Mouse (Mus musculus): ENCODE measurements at regions not wholly inside any gene's neighbourhood (a gene's known extent, or its start where the extent isn't known, plus 50 kb on each side); places are given as distances from the start of the nearest gene placed in this dataset.

DNA sequence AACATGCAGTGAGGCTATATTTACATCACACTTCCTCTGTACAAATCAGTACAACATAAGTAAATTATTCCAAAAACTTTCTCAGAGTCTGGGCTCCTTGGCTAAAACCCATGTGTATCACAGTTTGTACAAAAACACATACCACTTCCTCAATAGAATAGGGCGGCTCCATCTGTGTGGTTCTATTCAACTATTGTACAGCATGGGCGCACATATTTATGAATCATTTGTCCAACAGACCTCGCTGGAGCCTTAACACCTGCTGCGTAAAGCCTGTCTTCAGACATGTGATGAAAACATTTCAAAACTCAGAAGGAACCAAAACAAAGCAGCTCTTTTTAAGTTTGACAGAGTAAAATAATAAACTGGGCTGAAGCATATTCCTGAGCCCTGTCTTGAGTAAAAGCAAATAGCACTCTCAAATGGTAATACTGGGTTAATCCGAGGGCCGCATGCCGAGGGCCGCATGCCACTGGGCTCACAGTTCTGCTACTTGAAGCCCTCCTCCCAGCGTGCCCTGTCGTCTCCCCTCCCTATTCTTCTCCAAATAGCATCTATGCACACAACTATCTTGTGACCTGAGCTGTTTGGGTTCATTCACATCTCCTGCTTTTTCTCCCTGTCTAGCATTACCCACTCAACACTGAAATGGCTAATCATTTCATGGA lies 543.1 kb downstream of the Efna5 start:
- TF ChIP-seq GATA4 (IDR thresholded peaks at IDR 0.05; ENCODE audit: insufficient replicate concordance, low read length): no peak

DNA sequence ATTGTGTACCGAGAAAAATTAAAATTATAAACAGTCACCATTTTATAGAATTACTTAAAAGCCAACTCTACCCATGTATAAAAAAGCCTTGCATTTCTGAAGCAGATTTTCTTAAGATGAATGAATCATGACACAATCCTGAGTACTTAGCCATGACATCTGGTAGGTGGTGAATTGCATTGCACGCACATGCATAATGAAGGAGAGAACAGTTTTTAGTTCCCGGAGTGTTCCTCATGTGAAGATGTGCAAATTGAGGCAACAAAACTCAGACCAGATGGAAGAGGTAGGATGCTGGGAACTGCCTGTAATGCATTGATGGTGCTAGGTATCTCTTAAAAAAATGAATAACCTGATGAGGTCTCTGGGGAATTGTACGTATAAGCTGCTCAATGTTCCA lies 550.9 kb downstream of the Efna5 start:
- no peak for TF ChIP-seq GATA4 (IDR thresholded peaks at IDR 0.05; ENCODE audit: insufficient replicate concordance, low read length)

DNA sequence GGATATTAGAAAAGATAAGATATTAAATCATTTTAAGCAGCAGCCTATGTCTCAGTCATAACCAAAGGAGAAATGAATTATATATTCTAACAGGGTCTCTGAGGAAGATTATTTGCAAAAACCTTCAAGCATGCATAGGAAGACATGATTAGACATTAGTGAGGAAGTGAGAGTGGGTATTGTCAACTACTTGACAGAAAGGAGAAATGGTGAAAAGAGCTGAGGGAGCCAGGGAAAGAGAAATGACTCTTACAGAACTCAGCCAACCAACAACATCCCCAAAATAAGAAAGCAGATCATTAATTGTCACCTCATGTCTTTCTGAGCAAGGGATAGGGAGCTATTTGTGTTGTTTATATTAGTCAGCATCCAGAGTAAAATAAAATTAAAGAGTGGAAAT lies 554.3 kb downstream of the Efna5 start:
- no peak for TF ChIP-seq GATA4 (IDR thresholded peaks at IDR 0.05; ENCODE audit: insufficient replicate concordance, low read length)

- TF ChIP-seq GATA4 (IDR thresholded peaks at IDR 0.05; ENCODE audit: insufficient replicate concordance, low read length): no peak
Observed at GRCm38 (mm10) chr17:62319033-62319432, 562.1 kb downstream of the Efna5 start.

GRCm38 (mm10) chr17:62310059-62310458 lies 571.1 kb downstream of the Efna5 start:
- TF ChIP-seq GATA4 (IDR thresholded peaks at IDR 0.05; ENCODE audit: insufficient replicate concordance, low read length): no peak

GRCm38 (mm10) chr17:62307111-62307510 lies 574.0 kb downstream of the Efna5 start:
- TF ChIP-seq GATA4 (IDR thresholded peaks at IDR 0.05; ENCODE audit: insufficient replicate concordance, low read length): no peak

DNA sequence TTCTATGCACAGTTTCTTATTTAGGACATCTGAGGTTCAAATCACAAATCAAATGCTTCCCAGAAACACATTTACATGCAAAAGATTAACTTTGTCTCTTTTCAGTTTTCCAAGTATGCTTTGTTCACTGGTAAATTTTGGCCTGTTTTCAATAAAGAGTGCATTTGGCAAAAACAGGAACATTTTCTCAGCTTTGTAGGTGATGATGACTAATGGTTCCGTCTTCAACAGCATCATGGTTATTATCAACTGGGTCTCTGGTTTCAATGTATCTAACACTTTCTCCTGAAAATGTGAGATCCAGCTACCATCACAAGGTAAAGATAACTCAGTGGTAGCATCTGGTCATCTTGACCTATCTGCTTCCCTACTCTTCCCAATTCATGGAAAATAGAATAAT lies 574.6 kb downstream of the Efna5 start:
- TF ChIP-seq GATA4 (IDR thresholded peaks at IDR 0.05; ENCODE audit: insufficient replicate concordance, low read length): no peak

DNA sequence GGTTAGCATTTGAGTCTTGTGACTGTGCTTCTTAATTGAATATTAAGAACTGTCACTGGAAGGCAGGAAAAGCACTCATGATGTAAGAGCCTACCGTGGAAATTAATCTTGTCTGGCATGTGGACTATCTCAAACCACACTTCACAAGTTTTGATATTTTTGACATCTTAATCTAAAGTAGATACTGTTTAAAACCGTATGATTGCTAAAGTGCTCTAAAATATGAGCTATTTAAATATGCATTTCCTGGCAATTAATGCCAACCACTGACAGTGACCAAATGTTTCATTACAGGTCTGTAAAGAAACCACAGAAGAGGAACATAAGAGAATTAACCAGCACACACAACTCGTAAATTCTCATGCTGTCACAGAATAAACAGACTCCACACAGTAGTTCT lies 576.0 kb downstream of the Efna5 start:
- no peak for TF ChIP-seq GATA4 (IDR thresholded peaks at IDR 0.05; ENCODE audit: insufficient replicate concordance, low read length)

GRCm38 (mm10) chr17:62304073-62304472 lies 577.0 kb downstream of the Efna5 start:
- TF ChIP-seq GATA4 (IDR thresholded peaks at IDR 0.05; ENCODE audit: insufficient replicate concordance, low read length): no peak

- TF ChIP-seq GATA4 (IDR thresholded peaks at IDR 0.05; ENCODE audit: insufficient replicate concordance, low read length): no peak
Observed at GRCm38 (mm10) chr17:62299875-62300274, 581.2 kb downstream of the Efna5 start.

DNA sequence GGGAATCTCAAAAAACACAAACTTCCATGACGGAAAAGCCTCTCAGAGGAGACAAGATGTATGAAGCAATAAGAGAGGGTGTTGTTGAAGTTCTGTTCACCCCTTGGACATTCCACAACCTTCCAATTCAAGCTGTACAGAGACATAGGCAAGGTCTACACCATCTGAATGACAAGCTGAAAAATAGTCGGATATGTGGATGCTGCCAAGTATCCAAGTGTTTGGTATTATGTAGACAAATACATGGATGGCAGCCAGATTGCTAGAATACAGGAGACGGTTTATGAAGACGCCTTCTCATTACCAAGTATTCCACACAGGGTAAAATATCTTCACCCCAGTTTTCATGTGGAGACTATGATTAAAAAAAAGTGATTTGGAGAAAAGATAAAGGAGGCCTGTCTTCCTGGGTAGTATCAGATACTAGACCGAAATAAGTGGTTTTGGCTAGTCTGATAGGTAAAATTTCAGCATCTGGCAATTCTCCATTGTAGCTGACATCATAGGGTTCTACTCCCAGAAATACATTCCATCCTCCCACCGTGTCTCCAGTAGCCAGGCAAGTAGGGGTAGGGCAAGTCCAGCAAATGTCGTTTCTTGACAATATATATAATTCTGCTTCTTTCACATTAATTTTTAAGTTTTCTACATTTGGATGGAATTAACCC lies 583.6 kb downstream of the Efna5 start:
- no peak for TF ChIP-seq GATA4 (IDR thresholded peaks at IDR 0.05; ENCODE audit: insufficient replicate concordance, low read length)

DNA sequence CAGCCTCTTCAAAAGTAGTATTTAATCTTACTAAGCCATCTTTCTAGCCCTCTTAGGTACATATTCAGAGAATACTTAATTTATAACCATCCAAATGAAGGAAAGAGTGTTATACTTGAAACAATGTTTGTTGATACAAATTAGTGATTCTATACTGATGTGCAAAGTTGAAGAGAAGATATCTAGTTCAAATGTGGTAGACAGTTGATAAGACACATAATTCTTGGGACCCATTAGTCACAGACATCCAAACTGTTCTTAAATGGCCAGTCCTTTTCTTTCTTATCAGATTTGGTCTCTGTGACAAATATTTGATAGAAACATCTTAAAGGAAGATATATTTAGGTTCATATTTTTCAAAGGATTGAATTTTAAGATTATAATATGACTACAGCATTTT lies 585.7 kb downstream of the Efna5 start:
- TF ChIP-seq GATA4 (IDR thresholded peaks at IDR 0.05; ENCODE audit: insufficient replicate concordance, low read length): no peak

- TF ChIP-seq GATA4 (IDR thresholded peaks at IDR 0.05; ENCODE audit: insufficient replicate concordance, low read length): no peak
Observed at GRCm38 (mm10) chr17:62292703-62293102, 588.4 kb downstream of the Efna5 start.

GRCm38 (mm10) chr17:62287666-62288065 lies 593.5 kb downstream of the Efna5 start:
- TF ChIP-seq GATA4 (IDR thresholded peaks at IDR 0.05; ENCODE audit: insufficient replicate concordance, low read length): no peak

DNA sequence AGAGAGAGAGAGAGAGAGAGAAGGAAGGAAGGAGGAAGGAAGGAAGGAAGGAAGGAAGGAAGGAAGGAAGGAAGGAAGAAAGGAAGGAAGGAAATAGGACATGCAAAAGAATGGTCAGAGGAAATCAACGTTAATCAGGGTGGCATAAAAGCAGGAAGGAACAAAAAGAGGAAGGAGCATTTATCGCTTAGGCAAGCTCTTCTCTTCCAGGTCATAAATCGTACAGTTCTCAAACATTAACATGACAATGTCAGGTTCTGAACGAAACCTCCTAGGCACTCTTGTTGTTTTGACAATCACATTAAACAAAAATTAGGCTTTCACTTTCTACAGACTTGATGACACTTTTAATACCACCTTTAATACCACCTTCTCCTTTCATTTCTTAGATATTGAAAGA lies 594.0 kb downstream of the Efna5 start:
- no peak for TF ChIP-seq GATA4 (IDR thresholded peaks at IDR 0.05; ENCODE audit: insufficient replicate concordance, low read length)

- TF ChIP-seq GATA4 (IDR thresholded peaks at IDR 0.05; ENCODE audit: insufficient replicate concordance, low read length): no peak
Observed at GRCm38 (mm10) chr17:62286086-62287080, 594.7 kb downstream of the Efna5 start.

All from liver, adult (tissue).